Mouse (Mus musculus) spleen, postnatal 4 days (tissue): ENCODE data around the gene Pglyrp1.

ENCODE experiments used
- DNase-seq, 2 experiments: peaks; one replicate each; pipeline ENCODE4 v3.0.0; 2022; ENCODE audit warnings: low spot score in 2 of 2

Pglyrp1 gene

DNA sequence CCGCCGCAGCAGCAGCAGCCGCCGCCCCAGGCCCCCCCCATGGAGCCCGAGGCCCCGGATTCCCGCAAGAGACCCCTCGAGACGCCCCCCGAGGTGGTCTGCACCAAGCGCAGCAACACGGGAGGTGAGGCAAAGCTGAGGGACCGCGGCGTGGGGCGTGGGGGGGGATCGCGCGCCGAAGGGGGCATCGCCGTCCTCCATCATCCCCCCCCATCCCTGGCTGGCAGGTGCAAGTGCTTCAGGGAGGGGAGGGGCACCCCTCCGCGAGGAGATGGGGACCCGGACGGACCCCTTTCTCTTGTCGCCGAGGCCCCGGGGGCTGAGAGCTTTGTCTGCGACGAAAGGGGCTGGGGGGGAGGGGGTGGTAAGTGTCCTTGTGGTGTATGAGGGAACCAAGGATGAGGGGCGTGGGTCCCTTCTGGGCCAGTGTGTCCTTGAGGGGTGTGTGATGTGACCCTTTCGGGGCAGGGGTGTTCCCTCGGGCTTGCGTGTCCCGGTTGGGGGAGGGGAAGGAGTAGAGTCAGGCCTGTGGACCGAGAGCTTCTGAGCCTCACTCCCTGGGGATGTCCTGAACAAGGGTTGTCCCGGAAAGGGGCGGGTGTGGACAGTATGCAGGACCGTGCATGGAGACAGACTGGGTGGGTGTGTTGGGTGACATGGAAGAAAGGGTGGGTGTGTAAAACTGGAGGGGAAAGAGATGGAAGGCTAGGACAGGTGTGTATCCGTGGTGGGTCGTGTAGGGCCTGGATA is 55.1 kb downstream of the Pglyrp1 start:
- no peak for DNase-seq

DNA sequence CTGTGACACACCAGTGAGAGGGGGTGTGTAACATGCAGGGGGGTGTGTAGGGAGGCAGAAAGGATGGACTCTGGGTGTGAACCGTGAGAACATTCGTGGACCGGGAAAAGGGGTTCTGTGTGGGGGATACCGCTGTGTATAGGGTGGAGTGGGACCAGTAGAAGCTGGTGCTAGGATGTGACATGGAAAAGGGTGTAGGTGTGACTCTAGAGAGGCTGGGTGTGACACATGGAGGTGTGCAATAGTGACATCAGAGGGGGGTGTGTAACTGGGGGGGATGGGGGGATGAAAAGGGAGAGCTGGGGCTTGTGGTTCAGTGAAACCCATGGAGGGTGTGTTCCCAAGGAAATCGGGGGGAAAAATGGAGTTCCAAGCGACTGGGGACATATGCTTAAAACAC is 55.8 kb downstream of the Pglyrp1 start:
- no peak for DNase-seq

DNA sequence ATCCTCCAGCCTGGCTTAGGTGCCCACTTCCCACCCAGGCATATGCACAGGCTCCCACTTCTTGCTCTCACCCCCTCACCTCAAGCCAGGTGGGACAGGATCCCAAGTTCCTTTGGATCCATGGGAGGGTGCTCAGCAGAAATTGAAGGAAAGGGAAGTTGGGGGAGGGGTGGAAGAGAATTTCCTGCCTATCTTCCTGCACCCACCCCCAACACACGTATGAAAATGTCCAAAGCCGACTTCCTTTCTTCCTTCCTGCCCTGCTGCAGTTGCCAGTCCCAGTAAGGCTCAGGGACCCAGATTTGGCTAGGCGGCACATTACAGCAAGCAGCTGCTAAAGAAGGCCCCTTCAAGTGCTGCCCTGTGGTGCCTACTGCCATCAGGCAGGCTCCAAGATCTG is 56.6 kb downstream of the Pglyrp1 start:
- DNase-seq, result no peak
